Mouse (Mus musculus) liver, embryonic 12.5 days (tissue): ENCODE data around the gene Eng. TPM values are rescaled to one million over a fixed set of nuclear protein-coding genes. Genes with fewer than 3 reads are reported as not detected.

Source experiments
- ATAC-seq: fragments of 200-750 bp; cut with Nextera tagmentation; 2 replicates; pipeline ENCODE4 v1.8.0; 2017; ENCODE audit warnings: moderate number of reproducible peaks, mild to moderate bottlenecking, moderate library complexity
- H3K27ac ChIP-seq: fragments of 300-500 bp; sonication (generic); 2 replicates; pipeline ENCODE4 v1.5.1; 2016; ENCODE audit warnings: mild to moderate bottlenecking
- H3K27me3 ChIP-seq: fragments of 300-500 bp; sonication (generic); replicated peaks from 2 replicates; pipeline ENCODE4 v1.6.1; 2016; ENCODE audit warnings: mild to moderate bottlenecking, moderate library complexity
- H3K36me3 ChIP-seq: fragments of 300-500 bp; sonication (generic); 2 replicates; pipeline ENCODE4 v1.6.1; 2016; ENCODE audit warnings: mild to moderate bottlenecking, moderate library complexity
- H3K4me1 ChIP-seq: fragments of 300-500 bp; sonication (generic); 2 replicates; pipeline ENCODE4 v1.6.1; 2016
- H3K4me2 ChIP-seq: fragments of 300-500 bp; sonication (generic); 2 replicates; pipeline ENCODE4 v1.6.1; 2016; ENCODE audit warnings: mild to moderate bottlenecking, moderate library complexity
- H3K4me3 ChIP-seq: fragments of 300-500 bp; sonication (generic); 2 replicates; pipeline ENCODE4 v1.5.1; 2016; ENCODE audit warnings: mild to moderate bottlenecking, moderate library complexity
- H3K9ac ChIP-seq: fragments of 300-500 bp; sonication (generic); 2 replicates; pipeline ENCODE4 v1.6.1; 2016; ENCODE audit warnings: mild to moderate bottlenecking, moderate library complexity
- H3K9me3 ChIP-seq: fragments of 300-500 bp; sonication (generic); replicated peaks from 2 replicates; pipeline ENCODE4 v1.6.1; 2016; ENCODE audit warnings: mild to moderate bottlenecking, moderate library complexity
- WGBS: fragments of 180-500 bp; shearing (Covaris S2); methylation state at CpG from one replicate; pipeline ENCODE4 v1.1.7; 2016; ENCODE audit not compliant: insufficient replicate concordance; 5-methylcytosine and 5-hydroxymethylcytosine counted together
- polyA plus RNA-seq: library from polyadenylated mRNA; unstranded; fragments of >200 nt; fragmentation: Nextera tagmentation; extraction: Ambion mirVana; gene quantifications from 2 replicates; pipeline ENCODE4 v1.2.1, GENCODE M21; 2016

Eng gene
- polyA plus RNA-seq, 1 experiment from 2014 or later = 35.4 TPM

- Histone ChIP-seq H3K4me3 (no peak overlapping the region), H3K9me3 (peaks cover 3% of the 10 kb centered on the region; the same call in 1 of the 2 replicates), H3K36me3 (peaks cover 54% of the 10 kb centered on the region), H3K9ac (no peak overlapping the region), H3K4me2 (no peak overlapping the region), H3K27ac (no peak overlapping the region), H3K27me3 (no peaks in the 10 kb centered on the region), H3K4me1 (peaks cover 39% of the 10 kb centered on the region)
- WGBS = 62% methylated on average over 9 of the region's 9 CpGs
- ATAC-seq = no peak
Observed at GRCm38 (mm10) chr2:32671907-32672595, 25.7 kb downstream of the Eng start.

DNA sequence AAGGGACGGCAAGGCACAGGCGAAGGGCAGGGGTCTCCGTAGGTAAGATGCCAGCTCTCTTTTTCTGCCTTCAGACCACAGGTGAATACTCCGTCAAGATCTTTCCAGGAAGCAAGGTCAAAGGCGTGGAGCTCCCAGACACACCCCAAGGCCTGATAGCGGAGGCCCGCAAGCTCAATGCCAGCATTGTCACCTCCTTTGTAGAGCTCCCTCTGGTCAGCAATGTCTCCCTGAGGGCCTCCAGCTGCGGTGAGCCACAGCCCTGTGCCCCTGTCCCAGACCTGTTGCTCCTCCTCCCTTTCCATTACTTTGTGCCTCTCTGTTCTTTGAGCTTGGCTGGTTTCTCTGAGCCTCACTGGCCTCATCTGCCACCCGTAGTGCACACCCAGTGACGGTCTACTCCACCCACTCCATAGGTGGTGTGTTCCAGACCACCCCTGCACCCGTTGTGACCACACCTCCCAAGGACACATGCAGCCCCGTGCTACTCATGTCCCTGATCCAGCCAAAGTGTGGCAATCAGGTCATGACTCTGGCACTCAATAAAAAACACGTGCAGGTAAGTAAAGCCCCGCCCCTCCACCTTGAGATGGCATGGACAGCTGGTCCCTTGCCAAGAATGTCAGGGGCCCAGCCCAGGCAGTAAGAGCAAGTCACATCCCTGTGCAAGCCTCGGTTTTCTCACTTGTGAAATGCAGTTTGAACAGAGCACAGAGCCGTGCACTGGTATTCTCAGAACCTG is 27.0 kb downstream of the Eng start:
- Histone ChIP-seq H3K27me3 (no peaks in the 10 kb centered on the region), H3K4me1 (peaks cover 39% of the 10 kb centered on the region), H3K27ac (no peak overlapping the region), H3K9ac (no peak overlapping the region), H3K36me3 (peaks cover 64% of the 10 kb centered on the region), H3K4me3 (no peak overlapping the region), H3K4me2 (peak overlapping the region; percentile 13), H3K9me3 (peaks cover 3% of the 10 kb centered on the region; the same call in 1 of the 2 replicates)
- ATAC-seq = peak; percentile 54
- 56% methylated on average over 16 of the region's 16 CpGs for WGBS

DNA sequence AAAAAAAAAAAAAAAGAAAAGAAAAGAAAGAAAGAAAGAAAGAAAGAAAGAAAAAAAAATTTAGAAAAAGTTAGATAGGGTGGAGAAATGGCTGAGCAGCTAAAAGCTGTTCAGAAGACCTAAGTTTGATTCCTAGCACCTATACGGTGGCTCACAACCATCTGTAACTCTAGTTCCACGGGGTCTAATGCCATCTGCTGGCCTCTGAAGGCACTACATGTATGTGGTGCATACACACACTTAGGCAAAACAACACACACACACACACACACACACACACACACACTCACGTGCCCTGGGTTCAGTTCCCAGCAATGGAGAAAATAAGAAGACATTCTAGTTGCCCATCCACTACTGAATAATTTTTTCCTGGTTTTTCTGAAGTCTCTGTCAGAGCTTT is 30.4 kb downstream of the Eng start:
- H3K27me3 ChIP-seq = no peaks in the 10 kb centered on the region
- 72% methylated on average over 3 of the region's 3 CpGs for WGBS
- H3K4me2 ChIP-seq = no peak overlapping the region
- H3K36me3 ChIP-seq = peaks cover 81% of the 10 kb centered on the region
- peaks cover 36% of the 10 kb centered on the region for H3K4me1 ChIP-seq
- peaks cover 3% of the 10 kb centered on the region; the same call in 1 of the 2 replicates for H3K9me3 ChIP-seq
- ATAC-seq = no peak
- H3K9ac ChIP-seq = no peak overlapping the region
- H3K4me3 ChIP-seq = no peak overlapping the region
- no peak overlapping the region for H3K27ac ChIP-seq

- Histone ChIP-seq H3K4me1 (peaks cover 32% of the 10 kb centered on the region), H3K9me3 (peaks cover 3% of the 10 kb centered on the region; the same call in 1 of the 2 replicates), H3K36me3 (peaks cover 82% of the 10 kb centered on the region), H3K27me3 (no peaks in the 10 kb centered on the region), H3K27ac (no peak overlapping the region), H3K4me3 (no peak overlapping the region), H3K9ac (no peak overlapping the region), H3K4me2 (no peak overlapping the region)
- 85% methylated on average over 7 of the region's 7 CpGs for WGBS
- no peak for ATAC-seq
Observed at GRCm38 (mm10) chr2:32677683-32678082, 31.3 kb downstream of the Eng start.

DNA sequence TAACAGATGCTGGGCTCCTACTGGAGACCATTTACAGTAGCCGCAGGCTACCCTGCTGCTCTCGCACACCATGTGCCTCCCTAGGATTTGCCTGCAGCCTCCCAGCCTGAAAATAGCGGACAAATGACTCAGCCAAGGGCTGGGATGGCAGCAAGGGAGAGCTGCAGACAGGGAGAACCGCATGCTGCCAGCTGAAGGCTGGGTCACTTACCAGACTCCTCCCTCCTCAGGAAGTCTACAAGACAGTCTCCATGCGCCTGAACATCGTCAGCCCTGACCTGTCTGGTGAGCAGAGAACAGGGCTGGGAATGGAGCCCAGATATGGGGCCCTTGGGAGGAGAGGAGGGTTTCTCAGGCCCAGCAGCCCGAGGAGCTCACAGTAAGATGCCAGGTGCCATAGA is 33.7 kb downstream of the Eng start:
- H3K9ac ChIP-seq = no peak overlapping the region
- 0 out of 2 replicates have a peak overlapping the region, but pooled peaks have one; percentile 36 for H3K27ac ChIP-seq
- peaks cover 3% of the 10 kb centered on the region; the same call in 1 of the 2 replicates for H3K9me3 ChIP-seq
- peaks cover 21% of the 10 kb centered on the region for H3K4me1 ChIP-seq
- 51% methylated on average over 7 of the region's 7 CpGs for WGBS
- H3K4me3 ChIP-seq = no peak overlapping the region
- ATAC-seq = no peak
- H3K27me3 ChIP-seq = no peaks in the 10 kb centered on the region
- peaks cover 89% of the 10 kb centered on the region for H3K36me3 ChIP-seq
- H3K4me2 ChIP-seq = no peak overlapping the region

DNA sequence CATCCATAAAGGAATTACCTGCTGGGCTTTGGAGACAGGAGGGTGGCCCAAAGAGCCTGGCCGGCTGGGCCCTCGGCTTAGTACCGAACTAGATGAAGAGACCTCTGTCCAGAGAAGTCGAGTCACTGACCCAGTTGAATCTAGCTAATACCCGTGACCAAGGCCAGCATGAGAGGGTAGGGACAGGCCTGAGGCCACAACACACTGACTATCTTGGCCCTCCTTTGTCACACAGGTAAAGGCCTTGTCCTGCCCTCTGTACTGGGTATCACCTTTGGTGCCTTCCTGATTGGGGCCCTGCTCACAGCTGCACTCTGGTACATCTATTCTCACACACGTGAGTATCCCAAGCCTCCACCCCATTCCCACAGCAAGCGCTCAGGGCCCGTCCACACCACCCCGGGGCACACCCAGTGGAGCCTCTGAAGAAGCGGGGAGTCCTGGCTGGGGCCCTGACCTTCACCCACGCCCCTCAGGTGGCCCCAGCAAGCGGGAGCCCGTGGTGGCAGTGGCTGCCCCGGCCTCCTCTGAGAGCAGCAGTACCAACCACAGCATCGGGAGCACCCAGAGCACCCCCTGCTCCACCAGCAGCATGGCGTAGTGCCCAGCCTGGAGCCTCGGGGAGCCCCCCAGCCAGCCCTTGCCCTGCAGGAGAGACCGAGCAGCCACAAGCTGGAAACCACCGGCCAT is 34.7 kb downstream of the Eng start:
- ATAC-seq = no peak
- no peak overlapping the region for H3K4me2 ChIP-seq
- H3K27ac ChIP-seq = peak overlapping the region; percentile 36; the same call in 1 of the 2 replicates
- H3K27me3 ChIP-seq = no peaks in the 10 kb centered on the region
- H3K36me3 ChIP-seq = peaks cover 90% of the 10 kb centered on the region
- H3K9me3 ChIP-seq = peaks cover 3% of the 10 kb centered on the region; the same call in 1 of the 2 replicates
- H3K4me1 ChIP-seq = peaks cover 21% of the 10 kb centered on the region
- 81% methylated on average over 19 of the region's 19 CpGs for WGBS
- H3K9ac ChIP-seq = no peak overlapping the region
- H3K4me3 ChIP-seq = no peak overlapping the region

DNA sequence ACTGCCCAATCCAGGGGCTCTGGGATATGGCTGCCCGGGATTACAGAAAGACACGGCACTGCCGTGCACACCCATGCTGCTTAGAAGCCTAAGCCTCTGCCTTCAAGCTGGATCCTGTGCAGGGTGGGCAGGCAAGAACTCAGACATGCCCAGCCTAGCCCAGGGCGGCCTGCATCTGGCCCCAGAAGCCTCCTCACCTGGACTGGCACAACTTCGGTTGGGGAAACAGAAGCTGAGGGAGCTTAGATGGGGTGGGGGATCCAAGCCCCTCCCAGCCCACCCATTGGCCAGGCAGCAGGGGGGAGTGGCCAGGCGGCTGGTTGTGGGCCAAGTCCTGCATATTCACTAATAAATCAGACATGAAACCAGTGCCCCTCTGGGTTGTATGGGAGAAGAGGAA is 35.4 kb downstream of the Eng start:
- Histone ChIP-seq H3K36me3 (peaks cover 95% of the 10 kb centered on the region), H3K4me2 (no peak overlapping the region)
- ATAC-seq = no peak

GRCm38 (mm10) chr2:32682721-32683417 is 36.5 kb downstream of the Eng start:
- WGBS = 77% methylated on average over 14 of the region's 14 CpGs
- Histone ChIP-seq H3K36me3 (peaks cover 95% of the 10 kb centered on the region), H3K4me3 (no peak overlapping the region), H3K4me2 (no peak overlapping the region), H3K27me3 (no peaks in the 10 kb centered on the region), H3K4me1 (peaks cover 25% of the 10 kb centered on the region), H3K9me3 (no peaks in the 10 kb centered on the region), H3K9ac (no peak overlapping the region), H3K27ac (no peak overlapping the region)
- no peak for ATAC-seq

More for the DNA sequence above, 35.4 kb downstream of the Eng start:
- peaks cover 3% of the 10 kb centered on the region; the same call in 1 of the 2 replicates for H3K9me3 ChIP-seq
- H3K4me3 ChIP-seq = no peak overlapping the region
- 65% methylated on average over 6 of the region's 6 CpGs for WGBS
- no peak overlapping the region for H3K9ac ChIP-seq
- no peak overlapping the region for H3K27ac ChIP-seq
- H3K4me1 ChIP-seq = peaks cover 25% of the 10 kb centered on the region
- no peaks in the 10 kb centered on the region for H3K27me3 ChIP-seq

DNA sequence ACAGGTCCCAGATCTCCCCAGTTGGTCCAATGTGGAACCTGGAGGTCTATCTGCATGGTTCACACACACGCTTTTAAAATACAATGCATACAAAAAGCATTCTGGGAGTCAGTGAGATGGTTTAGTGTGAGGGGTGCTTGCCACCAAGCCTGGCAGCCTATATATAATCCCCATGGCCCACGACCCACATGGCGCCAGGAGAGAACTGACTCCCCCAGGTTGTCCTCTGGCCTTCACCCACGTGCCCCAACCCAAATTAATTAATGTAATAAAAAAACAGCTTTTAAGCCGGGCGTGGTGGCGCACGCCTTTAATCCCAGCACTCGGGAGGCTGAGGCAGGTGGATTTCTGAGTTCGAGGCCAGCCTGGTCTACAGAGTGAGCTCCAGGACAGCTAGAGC is 37.3 kb downstream of the Eng start:
- H3K4me1 ChIP-seq = peaks cover 22% of the 10 kb centered on the region
- no peak overlapping the region for H3K4me3 ChIP-seq
- no peak overlapping the region for H3K4me2 ChIP-seq
- H3K9me3 ChIP-seq = no peaks in the 10 kb centered on the region
- no peak overlapping the region for H3K27ac ChIP-seq
- no peak for ATAC-seq
- peaks cover 97% of the 10 kb centered on the region for H3K36me3 ChIP-seq
- H3K9ac ChIP-seq = no peak overlapping the region
- no peaks in the 10 kb centered on the region for H3K27me3 ChIP-seq
- 80% methylated on average over 10 of the region's 10 CpGs for WGBS

DNA sequence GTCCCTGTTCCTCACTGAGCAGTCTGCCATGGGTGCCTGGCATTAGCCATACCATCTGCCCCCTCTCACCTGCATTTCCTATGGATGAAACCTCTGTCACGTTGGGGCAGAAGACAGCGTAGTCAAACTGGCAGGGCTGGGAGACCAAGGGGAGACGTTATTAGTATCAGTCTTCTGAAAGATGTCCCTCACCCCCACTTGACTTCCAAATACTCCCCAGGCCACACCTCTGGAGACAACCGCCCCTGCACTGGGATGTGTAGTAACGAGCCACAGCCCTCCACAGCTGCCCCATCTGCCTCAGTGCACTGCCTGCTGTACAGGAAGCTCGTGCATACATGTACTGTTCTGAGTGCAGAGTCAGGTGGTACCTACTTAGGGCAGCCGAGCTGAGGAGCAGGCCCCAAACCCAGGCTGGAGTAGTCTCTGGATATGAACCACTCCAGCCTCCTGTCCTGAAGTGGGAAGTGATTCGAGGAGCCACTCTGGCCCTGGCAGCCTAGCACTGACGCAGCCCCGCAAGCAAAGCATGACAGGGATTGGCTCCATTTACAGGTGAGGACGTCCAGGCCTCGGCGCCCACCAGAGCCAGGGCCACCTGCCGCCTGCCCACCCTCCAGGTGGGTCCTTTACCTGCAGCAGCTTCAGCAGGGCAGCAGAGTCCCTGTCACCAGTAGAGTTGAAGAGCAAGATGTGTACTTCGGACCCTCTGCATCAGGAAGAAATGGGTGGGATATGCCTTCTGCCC is 38.5 kb downstream of the Eng start:
- 80% methylated on average over 15 of the region's 15 CpGs for WGBS
- peaks cover 90% of the 10 kb centered on the region for H3K36me3 ChIP-seq
- H3K9ac ChIP-seq = no peak overlapping the region
- no peak overlapping the region for H3K4me3 ChIP-seq
- H3K27me3 ChIP-seq = no peaks in the 10 kb centered on the region
- peaks cover 25% of the 10 kb centered on the region for H3K4me1 ChIP-seq
- no peak for ATAC-seq
- H3K9me3 ChIP-seq = no peaks in the 10 kb centered on the region
- H3K4me2 ChIP-seq = no peak overlapping the region
- no peak overlapping the region for H3K27ac ChIP-seq

GRCm38 (mm10) chr2:32685807-32686206 is 39.4 kb downstream of the Eng start:
- no peak overlapping the region for H3K27ac ChIP-seq
- H3K9me3 ChIP-seq = no peaks in the 10 kb centered on the region
- H3K27me3 ChIP-seq = no peaks in the 10 kb centered on the region
- H3K4me3 ChIP-seq = no peak overlapping the region
- no peak overlapping the region for H3K4me2 ChIP-seq
- 79% methylated on average over 3 of the region's 3 CpGs for WGBS
- H3K9ac ChIP-seq = no peak overlapping the region
- peaks cover 85% of the 10 kb centered on the region for H3K36me3 ChIP-seq
- no peak for ATAC-seq
- peaks cover 29% of the 10 kb centered on the region for H3K4me1 ChIP-seq
